Mouse (Mus musculus): ENCODE results near the gene Phf19.

- no peak for TF ChIP-seq POLR2A (IDR thresholded peaks at IDR 0.05; ENCODE audit: insufficient read length, low read depth)
- TF ChIP-seq CEBPB (IDR thresholded peaks at IDR 0.05; ENCODE audit: insufficient read depth, poor library complexity, severe bottlenecking), result no peak
- no peak for TF ChIP-seq MAX (IDR thresholded peaks at IDR 0.05; ENCODE audit: low read depth)
- no peak for TF ChIP-seq MYOD1 (IDR thresholded peaks at IDR 0.05; ENCODE audit: control insufficient read depth in 1 of 3, insufficient read length in 2 of 3, low read depth in 2 of 3)
- no peak for TF ChIP-seq SRF (IDR thresholded peaks at IDR 0.05; ENCODE audit: control insufficient read depth, insufficient read length, low read depth)
- no peak for TF ChIP-seq POLR2AphosphoS2 (IDR thresholded peaks at IDR 0.05; ENCODE audit: insufficient read length, low read depth)
- no peak for TF ChIP-seq E2F4 (IDR thresholded peaks at IDR 0.05; ENCODE audit: insufficient read depth)
Measured at GRCm38 (mm10) chr2:34953547-34954116, 39.8 kb upstream of the Phf19 start.
